Mouse (Mus musculus): ENCODE measurements at regions not wholly inside any gene's neighbourhood (a gene's known extent, or its start where the extent isn't known, plus 50 kb on each side); places are given as distances from the start of the nearest gene placed in this dataset.

DNA sequence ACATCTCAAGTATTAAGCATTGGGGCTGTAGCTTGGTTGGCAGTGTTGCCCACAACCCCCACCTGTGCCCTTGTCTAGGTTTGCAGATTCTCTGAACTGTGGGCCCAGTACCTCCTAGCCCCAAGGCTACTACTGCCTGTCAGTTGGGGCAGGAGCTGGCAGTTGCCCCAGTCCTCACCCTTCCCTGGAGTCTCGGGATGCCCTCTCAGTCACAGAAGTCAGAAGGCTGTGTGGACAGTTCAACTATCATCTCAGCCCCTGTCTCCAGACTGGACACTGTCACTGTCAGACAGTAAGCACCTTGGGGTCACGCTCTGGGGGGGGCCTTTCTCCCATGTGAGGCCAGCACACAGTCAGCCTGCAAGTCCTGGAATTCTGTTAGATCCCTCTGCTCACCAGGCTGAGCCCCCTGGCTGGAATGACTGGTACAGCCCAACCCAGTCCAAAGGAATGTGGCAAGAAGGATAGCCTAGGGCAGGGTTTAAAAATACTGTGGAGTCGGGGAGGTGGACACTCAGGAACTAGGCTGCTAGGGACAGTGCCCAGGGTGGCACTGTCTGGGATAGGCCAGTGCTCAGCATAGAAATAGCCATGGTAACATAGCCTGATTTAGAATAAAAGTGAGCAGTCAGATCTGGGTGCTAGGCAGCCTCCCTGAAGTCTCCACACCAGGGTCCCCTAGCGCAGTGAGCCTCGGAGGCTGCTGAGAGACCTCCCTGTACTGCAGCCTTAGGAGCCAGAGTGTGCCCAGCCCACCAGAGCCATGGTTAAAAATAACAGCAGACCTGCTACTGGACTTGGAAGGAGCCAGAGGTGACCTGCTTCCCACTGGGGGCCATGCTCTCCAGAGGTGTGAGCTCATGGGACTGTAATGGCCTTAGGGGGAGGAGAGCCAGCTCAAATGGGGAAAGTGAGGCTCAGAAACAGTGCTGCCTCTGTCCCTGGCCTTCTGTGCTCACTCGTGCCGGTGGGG, 83.1 kb upstream of the Ptpn1 start:
- DNase-seq (ENCODE audit: low spot score in 2 of 2), result no peak

GRCm38 (mm10) chr2:167847281-167848077, 84.4 kb upstream of the Ptpn1 start:
- DNase-seq (ENCODE audit: low spot score in 2 of 2), result no peak

DNA sequence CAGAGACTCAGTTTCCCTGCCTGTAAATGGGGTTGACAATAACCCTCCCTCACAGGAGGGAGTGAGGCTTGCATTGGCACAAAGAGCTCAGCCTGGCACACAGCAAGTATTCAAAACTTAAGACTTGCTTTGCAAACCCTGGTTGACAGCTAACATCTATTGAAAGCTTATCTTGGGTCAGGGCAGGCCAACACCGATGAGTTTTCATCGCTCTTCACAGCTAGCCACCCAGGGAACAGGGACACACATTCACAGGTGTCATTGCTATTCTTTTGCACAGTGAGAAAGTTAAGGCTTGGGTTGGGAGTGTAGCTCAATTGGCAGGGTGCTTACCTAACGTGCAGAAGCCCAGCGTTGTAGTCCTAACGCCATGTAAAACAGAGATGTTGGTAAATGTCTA, 86.5 kb upstream of the Ptpn1 start:
- DNase-seq (ENCODE audit: low spot score in 2 of 2), result no peak

DNA sequence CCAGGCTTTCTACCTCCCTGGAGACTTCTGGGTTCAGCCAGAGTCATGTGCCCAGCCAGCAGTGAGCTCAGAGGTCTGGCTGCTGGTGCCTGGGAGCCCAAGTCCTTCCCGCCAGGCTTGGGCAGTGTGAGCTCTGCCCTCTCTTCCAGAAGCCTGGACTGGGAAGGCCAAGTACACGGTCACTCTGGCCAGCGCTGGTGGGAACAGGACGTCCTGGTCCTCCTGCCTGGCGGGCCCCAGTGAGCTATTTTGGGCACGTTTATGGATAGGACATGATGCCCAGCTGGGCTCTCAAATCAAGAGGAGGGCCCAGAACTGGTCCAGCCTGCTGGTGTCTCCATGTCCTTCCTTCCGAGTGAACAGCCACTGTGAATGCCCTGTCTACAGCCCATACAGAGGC, 87.3 kb upstream of the Ptpn1 start:
- DNase-seq (ENCODE audit: low spot score in 2 of 2), result no peak

DNA sequence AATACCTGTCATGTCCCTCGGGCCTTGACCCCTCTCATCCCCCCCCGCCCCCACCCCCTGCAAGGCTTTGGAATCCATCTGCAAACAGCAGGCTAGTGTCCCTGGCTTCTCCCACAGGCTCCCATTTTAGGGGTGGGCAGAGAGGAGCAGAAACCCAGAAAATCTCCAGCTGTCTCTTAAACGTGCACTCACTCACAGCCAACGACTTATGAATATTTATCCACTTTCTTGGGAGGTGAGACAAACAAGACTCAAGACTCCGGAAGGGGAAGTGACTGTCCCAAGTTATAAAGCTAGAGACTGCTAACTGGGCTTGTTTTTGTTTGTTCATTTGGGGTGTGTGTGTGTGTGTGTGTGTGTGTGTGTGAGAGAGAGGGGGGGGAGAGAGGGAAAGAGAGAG, 87.9 kb upstream of the Ptpn1 start:
- DNase-seq (ENCODE audit: low spot score in 2 of 2), result no peak

DNA sequence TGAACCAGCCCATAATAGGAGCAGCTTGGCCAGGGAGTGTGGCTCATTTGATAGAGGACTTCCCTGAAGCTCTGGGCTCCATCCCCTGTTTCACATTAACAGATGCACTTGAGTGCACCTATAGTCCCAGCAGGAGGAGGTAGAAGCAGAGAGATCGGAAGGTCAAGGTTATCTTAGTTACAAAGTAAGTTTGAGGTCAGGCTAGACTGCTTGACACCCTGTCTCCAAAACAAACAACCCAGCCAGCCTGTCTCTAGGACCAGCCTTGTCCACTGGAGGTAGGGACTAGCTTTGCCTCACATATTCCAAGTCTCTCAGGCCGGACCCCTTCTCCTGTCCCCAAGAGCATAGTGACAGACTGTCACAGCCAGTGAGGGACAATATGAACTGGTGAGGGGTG, 88.9 kb upstream of the Ptpn1 start:
- DNase-seq (ENCODE audit: low spot score in 2 of 2), result no peak

- DNase-seq (ENCODE audit: low spot score in 2 of 2), result no peak
These were observed 89.4 kb upstream of the Ptpn1 start for GRCm38 (mm10) chr2:167842473-167842872.

- no peak for DNase-seq (ENCODE audit: low spot score in 2 of 2)
These were observed 90.3 kb upstream of the Ptpn1 start for GRCm38 (mm10) chr2:167841339-167842240.

GRCm38 (mm10) chr2:167840344-167840743, 91.5 kb upstream of the Ptpn1 start:
- no peak for DNase-seq (ENCODE audit: low spot score in 2 of 2)

GRCm38 (mm10) chr2:167839324-167839981, 92.4 kb upstream of the Ptpn1 start:
- DNase-seq (ENCODE audit: low spot score in 2 of 2), result no peak

DNA sequence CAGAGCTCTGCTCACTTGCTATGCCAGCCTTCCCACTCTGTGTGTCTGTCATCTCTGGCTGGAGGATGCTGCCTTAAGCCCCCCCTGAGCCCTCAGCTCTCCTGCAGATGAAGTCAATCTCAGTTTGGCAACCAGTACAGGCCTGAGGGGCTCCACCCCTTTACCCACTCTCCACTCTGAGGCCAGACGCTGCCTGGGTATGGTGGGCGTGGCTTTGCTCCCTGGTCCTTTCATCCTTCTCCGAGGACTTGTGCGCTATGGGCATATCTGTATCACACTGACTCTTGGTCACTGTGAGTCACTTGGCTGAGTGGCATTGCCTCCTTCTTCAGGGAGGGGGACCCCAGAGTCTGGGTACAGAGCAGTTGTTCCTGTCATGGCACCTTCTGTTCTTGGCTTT, 94.3 kb upstream of the Ptpn1 start:
- DNase-seq (ENCODE audit: low spot score in 2 of 2), result no peak

DNA sequence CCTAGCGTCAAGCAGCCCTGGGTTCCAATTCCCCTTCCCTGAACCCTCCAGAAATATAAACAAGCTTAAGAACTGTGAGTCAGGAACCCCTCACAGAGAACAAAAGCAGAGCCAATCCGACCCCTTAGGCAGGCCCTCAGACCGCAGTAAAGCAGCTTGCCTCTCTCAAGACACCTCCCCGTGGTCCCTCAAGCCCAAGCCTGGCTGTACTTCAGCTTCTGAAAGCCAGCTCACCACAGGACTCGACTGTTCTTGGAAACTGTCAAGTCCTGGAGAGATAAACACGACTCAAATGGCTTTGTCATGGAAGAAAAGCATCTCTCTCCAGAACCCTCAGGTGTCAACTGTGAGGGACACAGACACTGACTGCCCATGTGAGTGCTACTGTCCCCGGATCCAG, 95.2 kb upstream of the Ptpn1 start:
- DNase-seq (ENCODE audit: low spot score in 2 of 2), result no peak

DNA sequence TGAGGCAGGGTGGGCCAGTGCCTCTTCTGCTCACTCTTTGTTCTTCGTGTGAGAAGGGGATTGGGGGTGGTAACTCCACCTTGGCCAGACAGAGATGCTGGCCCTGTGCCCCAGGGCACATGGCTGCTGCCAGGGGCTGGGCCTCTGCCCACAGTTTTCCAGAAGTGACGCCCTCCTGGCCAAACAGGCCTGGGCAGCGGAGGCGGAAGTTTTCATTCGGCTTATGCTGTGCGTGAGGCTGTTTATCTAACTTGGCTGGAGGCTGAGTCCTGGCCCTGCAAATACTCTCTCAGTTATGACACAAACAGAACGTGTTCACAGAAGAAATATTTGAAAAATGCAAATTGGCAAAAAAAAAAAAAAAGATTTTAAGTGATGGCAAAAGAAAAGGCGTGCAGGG, 97.3 kb upstream of the Ptpn1 start:
- no peak for DNase-seq (ENCODE audit: low spot score in 2 of 2)

GRCm38 (mm10) chr2:167833290-167833953, 98.4 kb upstream of the Ptpn1 start:
- no peak for DNase-seq (ENCODE audit: low spot score in 2 of 2)

DNA sequence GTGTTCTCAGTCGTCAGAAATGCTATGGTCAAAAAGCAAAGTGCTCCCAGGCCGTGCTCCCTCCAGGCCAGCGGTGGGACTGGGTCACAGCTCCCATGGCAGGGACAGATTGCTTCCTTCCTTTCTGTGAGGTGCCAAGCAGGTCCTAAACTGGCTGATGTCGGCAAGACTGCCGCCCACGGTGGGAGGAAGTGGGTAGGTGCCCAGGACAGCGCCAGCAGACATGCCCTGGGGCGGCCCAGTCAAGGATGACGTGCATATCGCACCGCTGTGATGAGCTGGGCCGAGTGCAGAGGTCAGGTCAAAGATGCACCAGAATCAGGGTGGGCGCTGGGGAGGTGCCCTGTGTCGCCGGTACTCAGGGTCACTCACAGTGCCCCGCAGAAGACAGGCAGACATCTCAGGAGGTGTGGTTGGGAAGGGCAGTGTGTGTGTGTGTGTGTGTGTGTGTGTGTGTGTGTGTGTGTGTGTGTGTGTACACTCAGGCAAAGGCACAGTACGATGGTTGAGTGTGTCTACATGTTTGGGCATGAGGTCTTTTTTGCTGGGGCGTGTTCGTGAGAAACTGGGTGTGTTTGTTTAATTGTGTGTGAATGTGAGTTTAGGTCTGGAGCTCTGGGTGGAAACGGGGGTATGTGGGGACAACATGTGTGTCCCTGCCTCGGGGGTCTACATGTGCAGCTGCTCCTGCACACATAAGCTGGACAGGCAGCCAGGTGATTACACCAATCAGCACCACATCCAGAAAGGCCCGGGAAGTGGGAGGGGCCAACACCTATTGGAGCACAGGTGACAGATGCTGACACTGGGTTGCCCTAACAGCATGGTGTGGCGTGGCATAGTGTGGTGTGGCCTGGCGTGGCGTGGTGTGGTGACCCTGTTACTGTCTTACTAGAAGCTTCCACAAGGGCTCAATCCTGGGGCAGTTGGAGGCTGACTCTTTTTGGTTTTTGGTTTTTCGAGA, 100.5 kb upstream of the Ptpn1 start:
- no peak for DNase-seq (ENCODE audit: low spot score in 2 of 2)

GRCm38 (mm10) chr2:167828258-167828657, 103.6 kb upstream of the Ptpn1 start:
- no peak for DNase-seq (ENCODE audit: low spot score in 2 of 2)

DNA sequence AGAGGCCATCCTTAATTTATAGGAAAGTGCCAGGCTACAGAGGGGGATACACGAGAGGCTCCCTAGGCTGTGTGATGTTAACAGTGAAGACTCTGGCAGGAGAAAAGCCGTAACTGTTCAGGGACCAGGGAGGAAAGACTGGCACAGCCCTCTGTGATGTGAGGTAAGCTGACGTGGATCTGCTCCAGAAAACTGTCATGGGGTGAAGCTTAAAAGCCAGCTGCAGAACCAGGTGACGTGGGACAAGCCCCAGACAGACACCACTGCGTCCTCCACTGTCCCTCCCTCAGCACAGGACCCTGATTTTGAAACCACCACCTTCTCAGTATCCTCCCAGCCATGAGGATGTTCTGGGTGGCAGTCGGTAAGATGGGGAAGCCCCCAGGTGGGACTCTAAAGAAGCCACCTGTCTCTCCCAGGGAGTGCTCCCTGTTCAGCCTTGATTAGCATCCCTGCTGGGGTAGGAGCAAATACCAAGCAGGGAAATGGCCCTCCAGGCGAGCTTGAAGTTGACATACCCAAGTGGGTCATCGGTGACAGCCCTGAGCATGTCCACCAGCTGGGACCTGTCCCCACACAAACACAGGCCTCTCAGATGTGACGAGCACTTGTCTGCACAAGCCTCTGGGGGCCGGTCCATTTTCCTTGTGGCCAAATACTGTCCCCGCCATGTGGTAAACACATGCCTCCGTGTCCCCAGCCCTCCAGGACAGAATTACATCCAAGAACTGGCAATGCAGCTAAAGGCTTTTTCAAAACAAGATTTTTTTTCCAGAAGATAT, 104.7 kb upstream of the Ptpn1 start:
- no peak for DNase-seq (ENCODE audit: low spot score in 2 of 2)

DNA sequence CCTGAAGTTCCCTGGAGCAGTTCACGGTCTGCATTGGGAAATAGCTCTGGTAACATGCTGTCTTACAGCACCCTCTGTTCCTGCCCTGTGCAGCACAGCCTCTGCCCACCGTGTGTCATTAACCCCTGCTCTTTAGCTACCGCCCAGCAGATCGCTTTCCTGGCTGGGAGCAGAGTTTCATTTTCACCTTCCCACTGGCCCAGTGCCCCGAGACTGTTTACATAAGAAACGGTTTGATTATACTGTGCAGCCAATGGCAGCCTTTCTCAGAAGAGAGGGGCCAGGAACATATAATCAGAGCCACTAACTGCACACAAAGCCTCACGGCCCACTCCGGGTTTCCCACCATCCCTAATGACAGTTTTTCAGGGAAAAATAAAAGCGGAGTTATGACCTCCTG, 108.3 kb upstream of the Ptpn1 start:
- no peak for DNase-seq (ENCODE audit: low spot score in 2 of 2)

DNA sequence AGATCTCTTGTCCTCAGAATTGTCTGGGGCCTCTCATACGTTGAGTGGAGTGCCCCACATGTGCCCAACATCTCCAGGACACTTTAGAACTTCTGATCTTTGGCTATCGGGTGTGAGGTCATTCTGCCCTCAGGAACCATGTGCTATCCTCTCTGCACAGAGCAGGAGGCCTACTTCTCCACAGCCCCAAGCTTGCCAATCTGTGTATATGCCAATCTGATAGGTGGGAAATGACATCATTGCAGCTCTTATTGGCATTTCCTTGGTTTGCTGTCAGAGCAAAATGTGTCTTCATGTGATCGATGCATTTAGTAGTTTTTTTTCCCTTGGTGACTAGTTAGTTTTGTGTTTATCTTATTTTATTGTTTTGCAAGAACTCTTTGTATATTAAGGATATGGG, 108.8 kb upstream of the Ptpn1 start:
- no peak for DNase-seq (ENCODE audit: low spot score in 2 of 2)
